Mouse (Mus musculus): ENCODE data around the gene Cldn9. TPM values are rescaled to one million over a fixed set of nuclear protein-coding genes. Genes with fewer than 3 reads are reported as not detected.
A peak's percentile ranks its signal among the peaks of the same experiment; 100 is the strongest.

The Cldn9 gene
- polyA plus RNA-seq, 1 experiment: 0.52 TPM

DNA sequence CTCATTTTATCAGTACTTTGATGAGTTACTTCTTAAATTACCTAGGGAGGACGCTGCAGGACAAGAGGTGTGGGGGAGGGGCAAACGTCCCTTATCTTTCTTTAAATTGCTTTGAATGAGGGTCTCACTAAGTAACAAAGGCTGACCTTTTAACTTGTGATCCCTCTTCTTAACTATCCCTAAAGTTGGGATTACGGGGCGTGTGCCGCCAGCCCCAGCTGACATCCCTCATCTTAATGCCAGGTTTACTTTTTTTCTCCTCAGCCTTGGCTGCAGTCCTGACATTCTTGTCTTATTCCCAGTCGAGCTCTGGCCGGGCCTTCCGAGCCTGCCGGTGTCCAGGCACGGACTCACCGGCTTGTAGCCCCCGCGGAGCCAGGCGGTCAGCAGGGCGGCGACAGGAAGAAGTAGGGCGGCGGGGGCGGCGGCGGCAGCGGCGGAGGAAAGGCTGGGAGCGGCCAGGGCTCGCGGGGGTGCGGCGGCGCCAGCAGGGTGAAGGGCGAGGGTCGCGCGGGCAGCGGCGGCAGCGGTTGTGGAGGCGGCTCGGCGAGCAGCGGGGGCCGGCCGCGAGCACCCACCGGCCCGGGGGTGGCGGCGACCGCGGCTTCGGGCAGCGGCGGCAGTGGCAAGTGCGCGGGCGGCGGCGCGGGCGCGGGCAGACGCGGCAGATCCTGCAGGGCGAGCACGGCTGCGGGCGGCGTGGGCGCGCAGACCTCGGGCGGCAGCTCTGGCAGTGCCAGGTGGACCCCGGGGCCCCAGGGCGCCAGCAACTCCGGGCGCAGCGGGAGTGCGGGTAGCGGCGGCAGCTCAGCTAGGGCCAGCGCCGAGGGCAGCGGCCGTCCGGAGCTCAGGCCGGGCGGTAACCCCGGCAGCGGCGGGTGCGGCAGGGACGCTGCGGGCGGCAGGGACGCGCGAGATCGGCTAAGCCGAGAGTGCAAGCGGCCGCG lies 15.6 kb upstream of the Cldn9 start:
- Histone ChIP-seq H3K4me1 (ENCODE audit: control insufficient read depth, insufficient read depth, low read length) (no peaks in the 10 kb centered on the region; the same call in 1 of the 2 replicates), H3K27me3 (ENCODE audit: control insufficient read depth, insufficient read depth, low read length) (no peaks in the 10 kb centered on the region), H3K4me3 (replicated peaks; ENCODE audit: insufficient read depth, low read depth, low read length) (peak overlapping the region; percentile 56), H3K27ac (ENCODE audit: insufficient read depth, low read length) (peak overlapping the region; percentile 91)
- under 1% methylated on average over 97 of the region's 101 CpGs for WGBS
- no peak for TF ChIP-seq POLR2A (IDR thresholded peaks at IDR 0.05; ENCODE audit: borderline replicate concordance, insufficient read depth, low read length)
- peak; percentile 73 to 74 for DNase-seq

DNA sequence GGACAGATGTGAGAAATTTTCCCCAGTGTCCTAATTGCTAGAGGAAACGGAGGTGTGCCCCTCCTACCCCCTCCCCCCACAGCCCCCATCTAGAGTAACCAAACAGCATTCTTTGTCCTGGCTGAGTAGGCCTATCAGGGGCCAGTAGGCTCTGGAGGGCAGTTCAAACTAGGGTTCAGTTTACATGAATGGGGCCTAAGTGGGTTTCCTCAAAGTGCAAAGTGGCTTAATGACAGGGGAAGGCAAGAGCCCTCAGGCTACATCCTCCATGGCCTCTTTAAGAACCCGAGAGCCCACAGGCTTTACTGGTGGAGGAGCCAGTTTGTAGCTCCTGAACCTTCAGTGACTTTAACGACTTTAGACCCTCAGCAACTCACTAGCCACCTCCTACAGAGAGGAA lies 12.0 kb upstream of the Cldn9 start:
- Histone ChIP-seq H3K27me3 (ENCODE audit: control insufficient read depth, insufficient read depth, low read length) (no peaks in the 10 kb centered on the region), H3K27ac (ENCODE audit: insufficient read depth, low read length) (no peak overlapping the region), H3K4me3 (replicated peaks; ENCODE audit: insufficient read depth, low read depth, low read length) (no peak overlapping the region), H3K4me1 (ENCODE audit: control insufficient read depth, insufficient read depth, low read length) (no peaks in the 10 kb centered on the region; the same call in 1 of the 2 replicates)
- DNase-seq: no peak
- 58% methylated on average over 3 of the region's 3 CpGs for WGBS
- TF ChIP-seq POLR2A (IDR thresholded peaks at IDR 0.05; ENCODE audit: borderline replicate concordance, insufficient read depth, low read length): no peak
- no peak for TF ChIP-seq CTCF (IDR thresholded peaks at IDR 0.05; ENCODE audit: borderline replicate concordance, insufficient read depth, low read depth, low read length)

DNA sequence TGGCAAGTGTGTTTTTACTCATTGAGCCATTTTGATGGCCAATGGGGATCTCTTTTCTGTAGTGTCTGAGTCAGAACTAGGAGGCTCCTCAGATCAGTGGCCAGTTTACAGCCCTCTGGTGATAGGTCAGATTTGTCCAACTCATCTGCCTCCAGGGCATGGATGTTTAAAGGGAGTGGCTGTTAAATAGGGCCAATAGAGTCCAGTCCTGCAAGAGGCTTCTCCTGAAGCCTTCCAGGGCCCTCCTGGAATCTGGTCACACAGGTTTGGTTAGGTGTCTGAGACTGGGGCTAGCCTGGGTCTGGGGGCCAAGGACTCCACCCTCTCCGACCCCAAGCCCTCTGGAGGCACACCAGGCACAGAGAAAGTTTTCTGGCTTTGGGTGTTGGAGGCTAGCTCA lies 10.7 kb upstream of the Cldn9 start:
- Histone ChIP-seq H3K4me3 (replicated peaks; ENCODE audit: insufficient read depth, low read depth, low read length) (no peak overlapping the region), H3K27ac (ENCODE audit: insufficient read depth, low read length) (no peak overlapping the region), H3K27me3 (ENCODE audit: control insufficient read depth, insufficient read depth, low read length) (no peaks in the 10 kb centered on the region), H3K4me1 (ENCODE audit: control insufficient read depth, insufficient read depth, low read length) (no peaks in the 10 kb centered on the region; the same call in 1 of the 2 replicates)
- TF ChIP-seq CTCF (IDR thresholded peaks at IDR 0.05; ENCODE audit: borderline replicate concordance, insufficient read depth, low read depth, low read length) (no peak), POLR2A (IDR thresholded peaks at IDR 0.05; ENCODE audit: borderline replicate concordance, insufficient read depth, low read length) (no peak)
- WGBS: 78% methylated on average over 1 of the region's 1 CpGs
- DNase-seq: no peak

DNA sequence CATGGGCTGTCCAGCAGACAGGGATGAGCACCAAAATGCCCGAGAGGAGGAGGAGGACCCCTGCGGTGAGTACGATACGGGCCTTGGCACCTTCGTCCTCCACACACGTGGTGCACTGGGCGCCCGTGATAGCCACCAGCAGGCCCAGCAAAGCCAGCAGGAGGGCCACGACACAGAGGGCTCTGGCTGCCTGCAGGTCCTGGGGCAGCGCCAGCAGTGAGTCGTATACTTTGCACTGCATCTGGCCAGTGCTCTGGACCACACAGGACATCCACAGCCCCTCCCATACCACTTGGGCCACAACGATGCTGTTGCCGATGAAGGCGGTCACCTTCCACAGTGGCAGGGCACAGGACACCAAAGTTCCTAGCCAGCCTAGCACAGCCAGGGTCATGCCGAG lies 600 bp downstream of the Cldn9 start:
- H3K4me3 ChIP-seq (replicated peaks; ENCODE audit: insufficient read depth, low read depth, low read length): no peak overlapping the region
- 13% methylated on average over 15 of the region's 15 CpGs for WGBS
- H3K27me3 ChIP-seq (ENCODE audit: control insufficient read depth, insufficient read depth, low read length): no peaks in the 10 kb centered on the region
- DNase-seq: no peak
- TF ChIP-seq POLR2A (IDR thresholded peaks at IDR 0.05; ENCODE audit: borderline replicate concordance, insufficient read depth, low read length) (no peak), CTCF (IDR thresholded peaks at IDR 0.05; ENCODE audit: borderline replicate concordance, insufficient read depth, low read depth, low read length) (no peak)
- no peak overlapping the region for H3K27ac ChIP-seq (ENCODE audit: insufficient read depth, low read length)
- peaks cover 5% of the 10 kb centered on the region; the same call in 1 of the 2 replicates for H3K4me1 ChIP-seq (ENCODE audit: control insufficient read depth, insufficient read depth, low read length)

DNA sequence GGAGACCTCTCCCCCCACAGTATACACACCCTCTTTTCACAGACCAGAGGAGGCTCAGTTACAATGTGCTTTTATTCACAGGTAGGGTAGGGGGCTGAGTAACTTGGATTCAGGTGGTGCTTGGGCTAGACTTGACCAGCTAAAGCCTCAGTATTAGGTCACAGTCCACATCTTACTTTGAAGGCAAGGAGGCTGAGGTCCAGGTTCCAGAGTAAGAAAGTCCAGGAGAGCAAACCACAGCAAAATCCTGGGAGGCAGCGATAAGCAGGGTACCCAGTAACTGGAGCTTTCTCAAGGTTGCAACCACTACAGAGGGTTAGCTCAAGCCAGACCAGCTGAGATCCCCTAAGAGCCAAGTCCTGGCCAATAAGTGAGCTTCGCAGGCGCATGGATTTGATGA lies 1.3 kb downstream of the Cldn9 start:
- H3K27ac ChIP-seq (ENCODE audit: insufficient read depth, low read length): no peak overlapping the region
- WGBS: 64% methylated on average over 3 of the region's 3 CpGs
- TF ChIP-seq POLR2A (IDR thresholded peaks at IDR 0.05; ENCODE audit: borderline replicate concordance, insufficient read depth, low read length): no peak
- no peak for TF ChIP-seq CTCF (IDR thresholded peaks at IDR 0.05; ENCODE audit: borderline replicate concordance, insufficient read depth, low read depth, low read length)
- no peak overlapping the region for H3K4me3 ChIP-seq (replicated peaks; ENCODE audit: insufficient read depth, low read depth, low read length)
- no peak for DNase-seq
- H3K4me1 ChIP-seq (ENCODE audit: control insufficient read depth, insufficient read depth, low read length): peaks cover 5% of the 10 kb centered on the region; the same call in 1 of the 2 replicates
- no peaks in the 10 kb centered on the region for H3K27me3 ChIP-seq (ENCODE audit: control insufficient read depth, insufficient read depth, low read length)

DNA sequence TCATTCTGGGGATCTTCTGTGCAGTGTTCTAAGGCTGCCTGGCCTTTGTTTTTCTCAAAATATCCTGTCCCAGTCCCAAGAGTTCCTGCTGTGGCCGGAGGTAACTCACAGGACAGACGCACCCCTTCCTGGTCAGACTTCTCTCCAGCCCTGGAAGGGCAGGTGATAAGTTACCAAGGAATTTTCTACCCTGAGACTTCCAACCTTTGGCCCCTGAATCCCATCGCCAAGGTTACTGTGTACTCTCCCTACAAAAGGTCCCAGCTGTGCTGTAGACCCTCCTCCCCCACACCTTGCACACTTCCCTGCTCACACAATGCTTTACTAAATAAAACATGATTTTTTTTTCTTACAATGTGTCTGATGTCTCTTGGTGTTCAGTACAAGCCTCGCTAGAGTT lies 1.7 kb downstream of the Cldn9 start:
- no peak for DNase-seq
- Histone ChIP-seq H3K27ac (ENCODE audit: insufficient read depth, low read length) (no peak overlapping the region), H3K4me1 (ENCODE audit: control insufficient read depth, insufficient read depth, low read length) (peaks cover 5% of the 10 kb centered on the region; the same call in 1 of the 2 replicates), H3K27me3 (ENCODE audit: control insufficient read depth, insufficient read depth, low read length) (no peaks in the 10 kb centered on the region), H3K4me3 (replicated peaks; ENCODE audit: insufficient read depth, low read depth, low read length) (no peak overlapping the region)
- TF ChIP-seq CTCF (IDR thresholded peaks at IDR 0.05; ENCODE audit: borderline replicate concordance, insufficient read depth, low read depth, low read length) (no peak), POLR2A (IDR thresholded peaks at IDR 0.05; ENCODE audit: borderline replicate concordance, insufficient read depth, low read length) (no peak)
- 71% methylated on average over 4 of the region's 4 CpGs for WGBS

DNA sequence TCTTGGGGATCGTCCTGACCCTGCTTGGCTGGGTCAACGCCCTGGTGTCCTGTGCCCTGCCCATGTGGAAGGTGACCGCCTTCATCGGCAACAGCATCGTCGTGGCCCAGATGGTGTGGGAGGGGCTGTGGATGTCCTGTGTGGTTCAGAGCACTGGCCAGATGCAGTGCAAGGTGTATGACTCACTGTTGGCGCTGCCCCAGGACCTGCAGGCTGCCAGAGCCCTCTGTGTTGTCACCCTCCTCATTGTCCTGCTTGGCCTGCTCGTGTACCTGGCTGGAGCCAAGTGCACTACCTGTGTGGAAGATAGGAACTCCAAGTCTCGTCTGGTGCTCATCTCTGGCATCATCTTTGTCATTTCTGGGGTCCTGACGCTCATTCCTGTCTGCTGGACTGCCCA lies 2.7 kb downstream of the Cldn9 start:
- no peak overlapping the region for H3K27ac ChIP-seq (ENCODE audit: insufficient read depth, low read length)
- 59% methylated on average over 10 of the region's 10 CpGs for WGBS
- peaks cover 5% of the 10 kb centered on the region; the same call in 1 of the 2 replicates for H3K4me1 ChIP-seq (ENCODE audit: control insufficient read depth, insufficient read depth, low read length)
- H3K4me3 ChIP-seq (replicated peaks; ENCODE audit: insufficient read depth, low read depth, low read length): no peak overlapping the region
- DNase-seq: no peak
- H3K27me3 ChIP-seq (ENCODE audit: control insufficient read depth, insufficient read depth, low read length): no peaks in the 10 kb centered on the region
- TF ChIP-seq POLR2A (IDR thresholded peaks at IDR 0.05; ENCODE audit: borderline replicate concordance, insufficient read depth, low read length) (no peak), CTCF (IDR thresholded peaks at IDR 0.05; ENCODE audit: borderline replicate concordance, insufficient read depth, low read depth, low read length) (no peak)

DNA sequence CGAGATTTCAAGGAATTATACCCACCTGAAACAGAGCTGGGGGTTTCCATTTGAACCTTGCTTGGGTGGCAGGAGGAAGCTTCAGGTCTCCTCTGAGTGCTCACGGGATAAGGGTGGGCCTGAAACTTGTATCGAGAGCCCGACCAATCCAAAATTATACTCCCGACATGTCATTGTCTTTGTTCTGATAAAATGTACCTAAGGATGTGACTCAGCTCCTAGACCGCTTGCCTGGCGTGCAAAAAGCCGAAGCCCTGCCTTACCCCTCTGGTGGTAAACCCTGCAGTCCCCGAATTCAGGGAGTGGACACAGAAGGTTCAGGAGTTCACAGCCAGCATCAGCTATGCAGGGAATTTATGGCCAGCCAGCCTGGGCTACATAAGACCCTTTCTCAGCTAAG lies 3.5 kb downstream of the Cldn9 start:
- TF ChIP-seq POLR2A (IDR thresholded peaks at IDR 0.05; ENCODE audit: borderline replicate concordance, insufficient read depth, low read length) (no peak), CTCF (IDR thresholded peaks at IDR 0.05; ENCODE audit: borderline replicate concordance, insufficient read depth, low read depth, low read length) (no peak)
- 91% methylated on average over 9 of the region's 9 CpGs for WGBS
- H3K27me3 ChIP-seq (ENCODE audit: control insufficient read depth, insufficient read depth, low read length): no peaks in the 10 kb centered on the region
- peaks cover 5% of the 10 kb centered on the region for H3K4me1 ChIP-seq (ENCODE audit: control insufficient read depth, insufficient read depth, low read length)
- H3K27ac ChIP-seq (ENCODE audit: insufficient read depth, low read length): no peak overlapping the region
- no peak overlapping the region for H3K4me3 ChIP-seq (replicated peaks; ENCODE audit: insufficient read depth, low read depth, low read length)
- no peak for DNase-seq

Data from cerebellum, adult 2 months (tissue).